Mouse (Mus musculus): ENCODE results near the gene Otx2.

GRCm38 (mm10) chr14:48669541-48670257 lies 3.9 kb downstream of the Otx2 start:
- TF ChIP-seq CTCF (IDR thresholded peaks at IDR 0.05; ENCODE audit: extremely low read depth, insufficient read depth, insufficient read length, insufficient replicate concordance) (no peak), POLR2A (IDR thresholded peaks at IDR 0.05; ENCODE audit: low read depth, low read length) (no peak)
